Mouse (Mus musculus) E14TG2a.4 (cell line): ENCODE data around the gene Eif3l.

Source experiments
- H3K27me3 ChIP-seq: 2 replicates; pipeline ENCODE4 v1.6.1; 2014; ENCODE audit warnings: low read length, control low read depth; ENCODE audit not compliant: insufficient read depth
- H3K36me3 ChIP-seq: 2 replicates; pipeline ENCODE4 v1.6.1; 2014; ENCODE audit warnings: low read length, control low read depth; ENCODE audit not compliant: insufficient read depth
- H3K4me1 ChIP-seq: replicated peaks from 2 replicates; pipeline ENCODE4 v1.6.1; 2014; ENCODE audit warnings: low read depth, low read length, control low read depth
- H3K4me3 ChIP-seq: replicated peaks from 2 replicates; pipeline ENCODE4 v1.5.1; 2014; ENCODE audit warnings: mild to moderate bottlenecking, low read length
- H3K9me3 ChIP-seq: 2 replicates; pipeline ENCODE4 v1.6.1; 2014; ENCODE audit warnings: low read length, control low read depth
- CTCF ChIP-seq: conservative IDR thresholded peaks from 2 replicates; pipeline ENCODE4 v1.5.1; 2014; ENCODE audit warnings: low read length
- NANOG ChIP-seq: IDR thresholded peaks from 2 replicates; pipeline ENCODE4 v1.6.1; 2014; ENCODE audit warnings: borderline replicate concordance, low read length, mixed read lengths
- POU5F1 ChIP-seq: IDR thresholded peaks from 2 replicates; pipeline ENCODE4 v1.6.1; 2014; ENCODE audit warnings: low read length, borderline replicate concordance

Gene Eif3l

DNA sequence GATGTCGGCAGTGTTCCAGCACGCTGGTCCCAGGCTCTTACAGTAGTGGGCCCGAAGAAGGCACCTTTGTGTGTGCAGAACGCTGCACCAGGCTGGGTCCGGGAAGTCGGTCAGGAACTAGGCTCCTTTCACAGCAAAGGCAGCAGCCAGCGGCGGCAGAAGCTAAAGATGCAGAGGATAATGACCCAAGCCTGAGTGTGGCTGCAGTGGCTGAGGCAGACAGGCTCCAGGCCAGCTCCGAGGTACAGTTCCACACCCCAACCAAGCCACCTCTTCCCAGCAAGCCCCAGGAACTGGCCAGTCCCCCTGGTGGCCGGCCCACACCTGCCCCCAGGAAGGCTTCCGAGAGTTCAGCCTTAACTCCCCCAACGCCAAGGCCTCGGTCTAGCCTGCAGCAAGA lies 47.6 kb downstream of the Eif3l start:
- H3K36me3 ChIP-seq: peaks cover 16% of the 10 kb centered on the region
- TF ChIP-seq NANOG (no peak), POU5F1 (no peak), CTCF (no peak)
- no peaks in the 10 kb centered on the region for H3K9me3 ChIP-seq

DNA sequence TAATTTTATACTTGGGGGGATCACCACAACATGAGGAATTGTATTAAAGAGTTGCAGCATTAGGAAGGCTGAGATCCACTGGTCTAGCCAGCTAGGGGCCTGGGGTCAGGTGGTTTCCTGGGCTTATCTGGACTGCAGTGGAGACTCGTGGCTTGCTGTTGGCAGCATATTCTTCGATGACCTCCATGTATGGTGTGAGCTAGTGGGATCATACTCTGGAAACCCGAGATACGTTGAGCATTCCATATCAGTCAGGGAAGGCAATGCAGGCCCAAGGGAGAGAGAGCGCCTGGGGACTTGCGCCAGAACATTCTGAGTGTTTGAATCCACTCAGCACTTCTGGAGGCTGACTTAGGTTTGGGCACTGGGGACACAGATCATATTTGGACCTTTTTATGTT lies 48.8 kb downstream of the Eif3l start:
- TF ChIP-seq POU5F1 (no peak), CTCF (no peak), NANOG (no peak)
- peaks cover 18% of the 10 kb centered on the region for H3K36me3 ChIP-seq
- H3K9me3 ChIP-seq: no peaks in the 10 kb centered on the region
- H3K27me3 ChIP-seq: no peaks in the 10 kb centered on the region; the same call in 1 of the 2 replicates
- H3K4me3 ChIP-seq: no peak overlapping the region
- peaks cover 56% of the 10 kb centered on the region for H3K4me1 ChIP-seq

More for the DNA sequence above, 47.6 kb downstream of the Eif3l start:
- Histone ChIP-seq H3K4me1 (peaks cover 54% of the 10 kb centered on the region), H3K4me3 (no peak overlapping the region), H3K27me3 (no peaks in the 10 kb centered on the region; the same call in 1 of the 2 replicates)

DNA sequence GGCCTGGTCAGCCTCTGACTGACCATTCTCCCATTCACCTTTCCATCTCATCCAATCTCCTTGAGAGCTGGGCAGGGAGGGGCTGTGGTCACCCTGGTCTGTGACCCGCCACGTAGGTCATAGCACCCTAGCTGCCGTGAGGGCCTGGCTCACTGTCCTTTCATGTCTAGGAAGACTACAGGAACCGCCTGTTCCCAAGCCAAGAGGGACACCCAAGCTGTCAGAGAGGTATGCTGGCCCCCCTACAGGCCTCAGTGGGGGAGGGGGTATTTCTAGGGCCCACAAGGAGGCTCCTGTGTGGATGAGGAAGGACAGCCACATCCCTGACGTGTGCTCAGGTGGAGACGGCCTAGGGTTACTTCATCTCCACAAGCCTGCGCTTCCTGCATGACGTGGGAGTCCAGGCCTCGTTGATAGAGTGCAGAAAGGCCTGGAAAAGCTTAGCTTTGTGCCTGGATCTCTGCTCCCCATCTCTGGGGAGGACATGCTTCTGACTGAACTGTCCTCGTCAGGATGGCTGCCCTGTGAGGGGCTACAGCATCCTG lies 49.4 kb downstream of the Eif3l start:
- no peak overlapping the region for H3K4me3 ChIP-seq
- H3K9me3 ChIP-seq: no peaks in the 10 kb centered on the region
- no peaks in the 10 kb centered on the region; the same call in 1 of the 2 replicates for H3K27me3 ChIP-seq
- peaks cover 19% of the 10 kb centered on the region for H3K36me3 ChIP-seq
- peaks cover 57% of the 10 kb centered on the region for H3K4me1 ChIP-seq
- TF ChIP-seq CTCF (no peak), NANOG (no peak), POU5F1 (no peak)

DNA sequence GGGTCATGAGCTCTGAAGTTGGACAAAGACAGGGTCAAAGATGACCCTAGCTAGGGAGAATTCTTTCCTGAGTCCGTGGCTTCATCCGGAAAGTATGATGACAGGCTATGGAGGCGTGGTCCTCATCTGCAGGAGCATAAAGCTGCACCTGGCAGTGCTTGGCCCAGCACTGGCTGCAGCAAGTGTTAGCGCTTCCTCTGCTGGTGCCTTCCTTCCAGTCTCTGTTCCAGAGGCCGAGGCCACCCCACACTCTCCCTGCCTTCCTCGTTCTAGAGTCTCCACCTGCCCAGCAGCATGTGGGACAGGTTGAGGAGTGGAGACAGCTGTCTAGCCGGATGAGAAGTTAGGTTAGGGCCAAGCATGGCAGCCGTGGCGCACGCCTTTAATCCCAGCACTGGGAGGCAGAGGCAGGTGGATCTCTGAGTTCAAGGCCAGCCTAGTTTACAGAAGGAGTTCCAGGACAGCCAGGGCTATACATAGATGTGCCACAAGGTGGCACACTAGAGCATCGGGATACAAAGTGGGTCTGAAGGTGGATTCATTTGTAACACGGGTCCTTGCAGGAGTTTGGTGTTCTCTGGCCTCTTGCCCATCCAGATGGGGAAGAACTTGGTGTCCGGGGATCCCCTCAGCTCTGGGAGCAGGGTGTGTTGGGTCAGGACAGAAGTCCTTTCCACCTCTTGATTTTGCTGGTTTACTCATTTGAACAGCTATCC lies 51.4 kb downstream of the Eif3l start:
- Histone ChIP-seq H3K27me3 (0 out of 2 replicates have a peak, but pooled peaks cover 11% of the 10 kb centered on the region), H3K4me3 (peak overlapping the region; percentile 56), H3K9me3 (no peaks in the 10 kb centered on the region), H3K36me3 (peaks cover 30% of the 10 kb centered on the region), H3K4me1 (peaks cover 61% of the 10 kb centered on the region)
- TF ChIP-seq POU5F1: no peak
- TF ChIP-seq NANOG: no peak
- peak; percentile 76 for TF ChIP-seq CTCF

DNA sequence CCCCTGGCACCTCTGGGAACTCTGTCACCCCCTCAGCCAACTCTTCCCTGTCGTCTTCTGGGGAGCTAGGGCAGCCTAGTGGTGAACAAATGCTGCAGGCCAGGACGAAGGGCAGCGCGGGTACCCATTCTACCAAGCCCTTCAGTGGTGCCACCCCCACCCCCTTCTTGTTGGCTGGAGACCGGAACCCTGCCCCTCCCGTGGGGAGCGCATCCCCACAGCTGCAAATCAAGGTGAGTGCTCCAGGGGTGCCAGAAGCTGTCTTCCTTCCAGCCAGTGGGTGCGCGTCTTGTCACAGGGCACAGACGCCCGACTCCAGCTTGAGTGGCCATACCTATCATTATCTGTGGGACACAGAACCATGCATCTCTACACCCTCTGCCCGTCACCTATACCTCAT lies 52.1 kb downstream of the Eif3l start:
- peak overlapping the region; percentile 56 for H3K4me3 ChIP-seq
- H3K4me1 ChIP-seq: peaks cover 69% of the 10 kb centered on the region
- 0 out of 2 replicates have a peak, but pooled peaks cover 11% of the 10 kb centered on the region for H3K27me3 ChIP-seq
- H3K36me3 ChIP-seq: peaks cover 33% of the 10 kb centered on the region
- no peaks in the 10 kb centered on the region for H3K9me3 ChIP-seq
- TF ChIP-seq POU5F1 (no peak), CTCF (no peak), NANOG (no peak)

DNA sequence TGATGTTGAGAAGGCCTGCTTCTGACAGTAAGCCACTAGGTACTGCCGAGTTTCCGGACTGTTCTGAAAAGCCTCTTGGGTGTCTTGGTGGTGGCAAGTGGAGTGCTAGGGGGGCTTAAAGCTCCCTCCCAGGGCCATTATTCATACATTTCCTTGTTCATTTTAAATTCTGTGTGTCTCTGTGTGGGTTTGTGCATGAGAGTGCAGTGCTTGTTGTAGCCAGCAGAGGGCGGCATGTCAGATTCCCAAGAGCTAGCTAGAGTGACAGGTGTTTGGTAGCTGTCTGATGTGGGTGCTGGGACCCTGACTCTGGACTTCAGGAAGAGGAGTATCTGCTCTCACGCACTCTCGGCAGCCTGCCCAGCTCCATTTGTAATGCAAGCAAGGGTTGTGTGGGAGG lies 53.2 kb downstream of the Eif3l start:
- TF ChIP-seq NANOG (no peak), CTCF (peak; percentile 91)
- peaks cover 62% of the 10 kb centered on the region for H3K4me1 ChIP-seq
- H3K36me3 ChIP-seq: peaks cover 41% of the 10 kb centered on the region
- no peaks in the 10 kb centered on the region for H3K9me3 ChIP-seq
- no peak overlapping the region for H3K4me3 ChIP-seq
- H3K27me3 ChIP-seq: 0 out of 2 replicates have a peak, but pooled peaks cover 11% of the 10 kb centered on the region

DNA sequence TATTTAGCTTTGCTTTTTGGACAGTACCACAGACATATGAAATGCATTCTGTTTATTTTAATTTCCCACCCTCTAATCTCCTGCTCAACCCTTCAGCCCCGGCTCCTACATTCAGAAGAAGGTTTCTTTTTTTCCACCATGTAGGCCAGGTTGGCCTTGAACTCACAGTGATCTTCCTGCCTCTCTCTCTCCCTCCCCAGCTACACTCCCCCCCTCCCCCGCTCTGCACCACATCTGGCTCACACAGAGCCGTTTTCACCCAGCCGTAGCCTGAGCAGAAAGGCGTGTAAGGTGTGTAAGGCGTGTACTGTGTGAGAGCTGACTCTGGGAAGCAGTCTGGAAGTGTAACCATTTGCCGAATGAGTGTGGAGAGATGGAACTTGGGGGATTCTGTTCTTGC lies 54.3 kb downstream of the Eif3l start:
- peaks cover 62% of the 10 kb centered on the region for H3K4me1 ChIP-seq
- TF ChIP-seq NANOG (no peak), POU5F1 (no peak), CTCF (no peak)

DNA sequence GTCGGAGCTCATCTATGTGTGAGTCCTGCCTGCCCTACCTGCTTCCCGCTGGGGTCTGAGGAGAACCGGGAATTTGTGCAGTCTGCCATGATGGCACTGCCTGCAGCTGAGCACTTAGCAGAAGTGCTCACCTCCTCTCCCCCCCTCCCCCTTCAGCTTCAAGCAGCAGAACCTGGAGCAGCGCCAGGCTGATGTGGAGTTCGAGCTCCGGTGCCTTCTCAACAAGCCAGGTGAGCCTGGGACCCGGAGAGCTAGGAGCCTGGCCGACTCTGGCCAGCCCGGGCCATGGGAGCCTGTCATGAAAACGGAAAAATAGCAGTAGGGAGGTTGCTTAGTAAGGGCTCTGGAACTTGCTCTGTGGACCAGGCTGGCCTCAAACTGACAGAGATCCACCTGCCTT lies 55.8 kb downstream of the Eif3l start:
- no peaks in the 10 kb centered on the region for H3K9me3 ChIP-seq
- H3K4me3 ChIP-seq: no peak overlapping the region
- TF ChIP-seq CTCF (no peak), POU5F1 (no peak), NANOG (no peak)

More for the DNA sequence above, 54.3 kb downstream of the Eif3l start:
- H3K4me3 ChIP-seq: no peak overlapping the region
- 0 out of 2 replicates have a peak, but pooled peaks cover 11% of the 10 kb centered on the region for H3K27me3 ChIP-seq
- no peaks in the 10 kb centered on the region for H3K9me3 ChIP-seq
- H3K36me3 ChIP-seq: peaks cover 48% of the 10 kb centered on the region

DNA sequence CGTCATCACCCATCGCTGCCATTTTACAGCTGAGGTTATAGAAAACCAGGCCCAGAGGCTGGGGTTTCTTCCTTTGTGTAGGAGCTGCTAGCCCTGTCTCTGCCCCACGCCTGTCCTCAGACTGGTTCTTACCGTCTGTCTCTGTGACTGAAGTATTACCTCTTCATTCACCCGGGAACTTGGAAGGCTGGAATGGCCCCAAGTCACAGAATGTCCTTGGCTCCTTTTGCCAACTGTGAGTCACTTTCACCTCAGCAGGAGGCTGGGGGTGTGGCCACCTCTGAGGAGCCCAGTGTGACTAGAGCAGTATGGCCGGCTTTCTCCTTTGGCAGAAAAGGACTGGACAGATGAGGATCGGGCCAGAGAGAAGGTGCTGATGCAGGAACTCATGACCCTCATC lies 56.5 kb downstream of the Eif3l start:
- 0 out of 2 replicates have a peak, but pooled peaks cover 11% of the 10 kb centered on the region for H3K27me3 ChIP-seq
- H3K4me3 ChIP-seq: no peak overlapping the region; the same call in 1 of the 2 replicates
- no peaks in the 10 kb centered on the region for H3K9me3 ChIP-seq
- TF ChIP-seq NANOG (no peak), CTCF (no peak), POU5F1 (no peak)
- peaks cover 40% of the 10 kb centered on the region for H3K36me3 ChIP-seq
- peaks cover 60% of the 10 kb centered on the region for H3K4me1 ChIP-seq

More for the DNA sequence above, 55.8 kb downstream of the Eif3l start:
- peaks cover 66% of the 10 kb centered on the region for H3K4me1 ChIP-seq
- peaks cover 40% of the 10 kb centered on the region for H3K36me3 ChIP-seq
- H3K27me3 ChIP-seq: 0 out of 2 replicates have a peak, but pooled peaks cover 11% of the 10 kb centered on the region
